Mouse (Mus musculus): ENCODE measurements at regions not wholly inside any gene's neighbourhood (a gene's known extent, or its start where the extent isn't known, plus 50 kb on each side); places are given as distances from the start of the nearest gene placed in this dataset.

- in situ Hi-C loops (cut with MboI; ENCODE audit: low sequenced_read_pairs in 2 of 2, unreplicated experiment in 2 of 2): no loop called here
- no peak overlapping the region for H3K27ac ChIP-seq (ENCODE audit: insufficient read depth, low read depth, low read length, poor library complexity, severe bottlenecking)
Measured at GRCm38 (mm10) chr13:28645881-28646280, 307.6 kb downstream of the Sox4 start.

GRCm38 (mm10) chr13:28644846-28645574, 308.5 kb downstream of the Sox4 start:
- Histone ChIP-seq H3K4me1 (ENCODE audit: control insufficient read depth in 2 of 2, insufficient read depth in 2 of 2, low read length in 2 of 2, poor library complexity in 1 of 2) (no peaks in the 10 kb centered on the region), H3K36me3 (ENCODE audit: control insufficient read depth, insufficient read depth, low read length, poor library complexity, severe bottlenecking) (no peaks in the 10 kb centered on the region), H3K27ac (ENCODE audit: insufficient read depth, low read depth, low read length, poor library complexity, severe bottlenecking) (no peak overlapping the region), H3K9me3 (ENCODE audit: control insufficient read depth, insufficient read depth, low read depth, low read length) (no peaks in the 10 kb centered on the region), H3K4me3 (ENCODE audit: insufficient read depth in 1 of 2, low read depth in 1 of 2, low read length in 2 of 2, poor library complexity in 1 of 2, severe bottlenecking in 1 of 2) (no peak overlapping the region), H3K9ac (ENCODE audit: insufficient read depth, low read depth, low read length, poor library complexity, severe bottlenecking) (no peak overlapping the region)
- in situ Hi-C loops (cut with MboI; ENCODE audit: low sequenced_read_pairs in 2 of 2, unreplicated experiment in 2 of 2): no loop called here
- TF ChIP-seq CHD2 (IDR thresholded peaks at IDR 0.05; ENCODE audit: low read depth, low read length) (no peak), ZNF384 (IDR thresholded peaks at IDR 0.05; ENCODE audit: low read depth, low read length) (no peak), ZC3H11A (IDR thresholded peaks at IDR 0.05; ENCODE audit: borderline replicate concordance, low read depth, low read length) (no peak), HCFC1 (IDR thresholded peaks at IDR 0.05; ENCODE audit: borderline replicate concordance, insufficient read depth, low read length) (no peak)
- DNase-seq (ENCODE audit: low read depth, low spot score): no peak

More at GRCm38 (mm10) chr13:28645881-28646280, 307.6 kb downstream of the Sox4 start:
- no peak overlapping the region for H3K4me3 ChIP-seq (ENCODE audit: insufficient read depth in 1 of 2, low read depth in 1 of 2, low read length in 2 of 2, poor library complexity in 1 of 2, severe bottlenecking in 1 of 2)
- H3K36me3 ChIP-seq (ENCODE audit: control insufficient read depth, insufficient read depth, low read length, poor library complexity, severe bottlenecking): no peaks in the 10 kb centered on the region
- H3K9ac ChIP-seq (ENCODE audit: insufficient read depth, low read depth, low read length, poor library complexity, severe bottlenecking): no peak overlapping the region
- no peak for DNase-seq (ENCODE audit: low read depth, low spot score)
- H3K9me3 ChIP-seq (ENCODE audit: control insufficient read depth, insufficient read depth, low read depth, low read length): no peaks in the 10 kb centered on the region
- TF ChIP-seq HCFC1 (IDR thresholded peaks at IDR 0.05; ENCODE audit: borderline replicate concordance, insufficient read depth, low read length) (no peak), ZC3H11A (IDR thresholded peaks at IDR 0.05; ENCODE audit: borderline replicate concordance, low read depth, low read length) (no peak), CHD2 (IDR thresholded peaks at IDR 0.05; ENCODE audit: low read depth, low read length) (no peak), ZNF384 (IDR thresholded peaks at IDR 0.05; ENCODE audit: low read depth, low read length) (no peak), MAFK (IDR thresholded peaks at IDR 0.05; ENCODE audit: insufficient read depth, low read depth, low read length) (no peak)
- no peaks in the 10 kb centered on the region for H3K4me1 ChIP-seq (ENCODE audit: control insufficient read depth in 2 of 2, insufficient read depth in 2 of 2, low read length in 2 of 2, poor library complexity in 1 of 2)

GRCm38 (mm10) chr13:28640826-28641225, 312.7 kb downstream of the Sox4 start:
- DNase-seq (ENCODE audit: low read depth, low spot score): no peak
- no peaks in the 10 kb centered on the region for H3K9me3 ChIP-seq (ENCODE audit: control insufficient read depth, insufficient read depth, low read depth, low read length)
- no peak for TF ChIP-seq HCFC1 (IDR thresholded peaks at IDR 0.05; ENCODE audit: borderline replicate concordance, insufficient read depth, low read length)

GRCm38 (mm10) chr13:28635230-28635950, 318.1 kb downstream of the Sox4 start:
- DNase-seq (ENCODE audit: low read depth, low spot score): no peak
- TF ChIP-seq ZNF384 (IDR thresholded peaks at IDR 0.05; ENCODE audit: low read depth, low read length) (no peak), CHD2 (IDR thresholded peaks at IDR 0.05; ENCODE audit: low read depth, low read length) (no peak), MAFK (IDR thresholded peaks at IDR 0.05; ENCODE audit: insufficient read depth, low read depth, low read length) (no peak), ZC3H11A (IDR thresholded peaks at IDR 0.05; ENCODE audit: borderline replicate concordance, low read depth, low read length) (no peak), HCFC1 (IDR thresholded peaks at IDR 0.05; ENCODE audit: borderline replicate concordance, insufficient read depth, low read length) (no peak)
- Histone ChIP-seq H3K4me1 (ENCODE audit: control insufficient read depth in 2 of 2, insufficient read depth in 2 of 2, low read length in 2 of 2, poor library complexity in 1 of 2) (peaks cover 0 to 6% of the 10 kb centered on the region in 2 experiments; a peak in 1 of 4 replicates), H3K4me3 (ENCODE audit: insufficient read depth in 1 of 2, low read depth in 1 of 2, low read length in 2 of 2, poor library complexity in 1 of 2, severe bottlenecking in 1 of 2) (no peak overlapping the region), H3K9ac (ENCODE audit: insufficient read depth, low read depth, low read length, poor library complexity, severe bottlenecking) (no peak overlapping the region), H3K9me3 (ENCODE audit: control insufficient read depth, insufficient read depth, low read depth, low read length) (no peaks in the 10 kb centered on the region), H3K27ac (ENCODE audit: insufficient read depth, low read depth, low read length, poor library complexity, severe bottlenecking) (no peak overlapping the region), H3K36me3 (ENCODE audit: control insufficient read depth, insufficient read depth, low read length, poor library complexity, severe bottlenecking) (no peaks in the 10 kb centered on the region; the same call in 1 of the 2 replicates)
- in situ Hi-C loops (cut with MboI; ENCODE audit: low sequenced_read_pairs in 2 of 2, unreplicated experiment in 2 of 2): no loop called here

More at GRCm38 (mm10) chr13:28640826-28641225, 312.7 kb downstream of the Sox4 start:
- no peak overlapping the region for H3K9ac ChIP-seq (ENCODE audit: insufficient read depth, low read depth, low read length, poor library complexity, severe bottlenecking)
- H3K36me3 ChIP-seq (ENCODE audit: control insufficient read depth, insufficient read depth, low read length, poor library complexity, severe bottlenecking): no peaks in the 10 kb centered on the region
- in situ Hi-C loops (cut with MboI; ENCODE audit: low sequenced_read_pairs in 2 of 2, unreplicated experiment in 2 of 2): no loop called here
- no peaks in the 10 kb centered on the region for H3K4me1 ChIP-seq (ENCODE audit: control insufficient read depth in 2 of 2, insufficient read depth in 2 of 2, low read length in 2 of 2, poor library complexity in 1 of 2)
- no peak overlapping the region; the same call in 1 of the 2 replicates for H3K27ac ChIP-seq (ENCODE audit: insufficient read depth, low read depth, low read length, poor library complexity, severe bottlenecking)
- no peak overlapping the region for H3K4me3 ChIP-seq (ENCODE audit: insufficient read depth in 1 of 2, low read depth in 1 of 2, low read length in 2 of 2, poor library complexity in 1 of 2, severe bottlenecking in 1 of 2)

All from ES-E14 (cell line).